ENCODE assay signal across 8 mouse cellular contexts in genomic region chr7:16919395-16920149, GRCm38 (mm10). TPM values are rescaled to one million over a fixed set of nuclear protein-coding genes. Genes with fewer than 3 reads are reported as not detected.
A peak's percentile ranks its signal among the peaks of the same experiment; 100 is the strongest.
DNase-seq lines count a peak whose midpoint lies in the region; ATAC-seq and TF ChIP-seq lines count a peak whose summit lies in the region.
"Had no signal": no experiment of that assay in that cellular context is flagged by ENCODE, and none has a peak within 500 bp of the region (broad histone marks: within the 10 kb centered on the region; RNA-seq: fewer than 3 reads in every experiment).

No protein-coding gene starts in this region.

- H3K9ac ChIP-seq in lung, embryonic 15.5 days = peak overlapping the region; percentile 19; the same call in 1 of the 2 replicates
- H3K9ac ChIP-seq in embryonic facial prominence, embryonic 15.5 days = 0 out of 2 replicates have a peak overlapping the region, but pooled peaks have one; percentile 2
- H3K9ac ChIP-seq in limb, embryonic 12.5 days (replicated peaks) = peak overlapping the region; percentile 44; the same call in 1 of the 2 replicates

- no peaks in the 10 kb centered on the region for H3K9me3 ChIP-seq in lung, embryonic 15.5 days
- H3K9me3 ChIP-seq in embryonic facial prominence, embryonic 15.5 days (replicated peaks) = no peaks in the 10 kb centered on the region
- no peaks in the 10 kb centered on the region for H3K9me3 ChIP-seq in limb, embryonic 12.5 days

- H3K27me3 ChIP-seq in lung, embryonic 15.5 days = no peaks in the 10 kb centered on the region
- H3K27me3 ChIP-seq in embryonic facial prominence, embryonic 15.5 days = no peaks in the 10 kb centered on the region
- H3K27me3 ChIP-seq in limb, embryonic 12.5 days = no peaks in the 10 kb centered on the region
- H3K27me3 ChIP-seq in thymus, adult 2 months (ENCODE audit: control insufficient read depth, insufficient read depth, low read length) = no peaks in the 10 kb centered on the region

- peaks cover 65% of the 10 kb centered on the region for H3K4me1 ChIP-seq in lung, embryonic 15.5 days
- H3K4me1 ChIP-seq in lung, adult 2 months (ENCODE audit: control insufficient read depth, insufficient read depth, low read length) = peaks cover 17% of the 10 kb centered on the region
- H3K4me1 ChIP-seq in embryonic facial prominence, embryonic 15.5 days = peaks cover 59% of the 10 kb centered on the region
- H3K4me1 ChIP-seq in limb, embryonic 12.5 days (replicated peaks) = peaks cover 41% of the 10 kb centered on the region
- peaks cover 70% of the 10 kb centered on the region for H3K4me1 ChIP-seq in olfactory bulb, adult 2 months (ENCODE audit: control insufficient read depth, insufficient read depth, low read length)
- peaks cover 18% of the 10 kb centered on the region for H3K4me1 ChIP-seq in thymus, adult 2 months (replicated peaks; ENCODE audit: control insufficient read depth, insufficient read depth, low read length)

- TF ChIP-seq CTCF in lung, adult 2 months (IDR thresholded peaks at IDR 0.05; ENCODE audit: insufficient read depth, low read length) = no peak
- no peak for TF ChIP-seq CTCF in olfactory bulb, adult 2 months (IDR thresholded peaks at IDR 0.05; ENCODE audit: insufficient read depth, low read depth, low read length)
- no peak for TF ChIP-seq CTCF in thymus, adult 2 months (IDR thresholded peaks at IDR 0.05; ENCODE audit: borderline replicate concordance, control insufficient read depth, extremely low read depth, insufficient read depth, low read length, poor library complexity)

- DNase-seq in lung, adult 2 months = no peak
- DNase-seq in left cerebral cortex, postnatal 36 days (ENCODE audit: low spot score in 2 of 2) = no peak
- no peak for DNase-seq in thymus, adult 2 months

- H3K4me3 ChIP-seq in lung, embryonic 15.5 days = no peak overlapping the region
- no peak overlapping the region for H3K4me3 ChIP-seq in lung, adult 2 months (replicated peaks; ENCODE audit: extremely low read depth, low read depth, low read length)
- no peak overlapping the region; the same call in 1 of the 2 replicates for H3K4me3 ChIP-seq in embryonic facial prominence, embryonic 15.5 days (replicated peaks)
- H3K4me3 ChIP-seq in limb, embryonic 12.5 days (replicated peaks) = no peak overlapping the region
- H3K4me3 ChIP-seq in olfactory bulb, adult 2 months (ENCODE audit: insufficient read depth, low read depth, low read length) = peak overlapping the region; percentile 8
- no peak overlapping the region for H3K4me3 ChIP-seq in thymus, adult 2 months (ENCODE audit: control insufficient read depth, insufficient read depth, low read length)

- WGBS in lung, embryonic 15.5 days = 73% methylated on average over 13 of the region's 13 CpGs
- 73% methylated on average over 13 of the region's 13 CpGs for WGBS in lung, adult 2 months
- WGBS in embryonic facial prominence, embryonic 15.5 days = 65% methylated on average over 13 of the region's 13 CpGs
- WGBS in limb, embryonic 12.5 days = 84% methylated on average over 13 of the region's 13 CpGs
- WGBS in olfactory bulb, adult 2 months = 43% methylated on average over 13 of the region's 13 CpGs
- 75% methylated on average over 13 of the region's 13 CpGs for WGBS in thymus, adult 2 months

- H3K36me3 ChIP-seq in lung, embryonic 15.5 days = peaks cover 55% of the 10 kb centered on the region
- H3K36me3 ChIP-seq in embryonic facial prominence, embryonic 15.5 days = peaks cover 44% of the 10 kb centered on the region
- peaks cover 62% of the 10 kb centered on the region for H3K36me3 ChIP-seq in limb, embryonic 12.5 days
- H3K36me3 ChIP-seq in thymus, adult 2 months (ENCODE audit: control insufficient read depth, insufficient read depth, low read length) = peaks cover 31% of the 10 kb centered on the region

- intact Hi-C loops in left cerebral cortex, postnatal 36 days (cut with DNase I) = no loop called here

- no peak overlapping the region for H3K4me2 ChIP-seq in lung, embryonic 15.5 days
- peak overlapping the region; percentile 31 for H3K4me2 ChIP-seq in embryonic facial prominence, embryonic 15.5 days (replicated peaks)
- H3K4me2 ChIP-seq in limb, embryonic 12.5 days = peak overlapping the region; percentile 24

- 0 out of 2 replicates have a peak overlapping the region, but pooled peaks have one; percentile 15 for H3K27ac ChIP-seq in lung, embryonic 15.5 days
- peak overlapping the region; percentile 55 for H3K27ac ChIP-seq in embryonic facial prominence, embryonic 15.5 days (replicated peaks)
- 0 out of 2 replicates have a peak overlapping the region, but pooled peaks have one; percentile 50 for H3K27ac ChIP-seq in limb, embryonic 12.5 days
- no peak overlapping the region for H3K27ac ChIP-seq in olfactory bulb, adult 2 months (ENCODE audit: insufficient read depth, low read depth, low read length)
- H3K27ac ChIP-seq in thymus, adult 2 months (ENCODE audit: control insufficient read depth, insufficient read depth, low read length) = no peak overlapping the region

- no peak for ATAC-seq in lung, embryonic 15.5 days (ENCODE audit: borderline replicate concordance, extremely low read depth, low FRiP score, low TSS enrichment)
- no peak for ATAC-seq in embryonic facial prominence, embryonic 15.5 days (ENCODE audit: insufficient number of reproducible peaks, low FRiP score, low TSS enrichment, low read depth)
- ATAC-seq in limb, embryonic 12.5 days (ENCODE audit: insufficient number of reproducible peaks, insufficient read depth, low FRiP score, low TSS enrichment, low read depth) = no peak
- ATAC-seq: inflammation-experienced regulatory T-cells, adult 6 months had no signal

- TF ChIP-seq POLR2A in lung, adult 2 months (IDR thresholded peaks at IDR 0.05; ENCODE audit: borderline replicate concordance, extremely low read depth, low read depth, low read length) = no peak
- no peak for TF ChIP-seq POLR2A in olfactory bulb, adult 2 months (IDR thresholded peaks at IDR 0.05; ENCODE audit: insufficient read depth, low read depth, low read length)
- TF ChIP-seq POLR2A in thymus, adult 2 months (IDR thresholded peaks at IDR 0.05; ENCODE audit: control insufficient read depth, extremely low read depth, insufficient read depth, low read length, poor library complexity) = no peak

RNA-seq across cellular contexts. Expression of gene Calm3, which starts 4.3 kb away (rescaled TPM):
- 101 and 104 TPM in 2 replicates for polyA plus RNA-seq in lung, embryonic 15.5 days (2015; fragmentation: Nextera tagmentation; extraction: Ambion mirVana)
- 279 and 310 TPM in 2 replicates for polyA plus RNA-seq in lung, adult 2 months (2012; rRNA removed)
- 117 and 138 TPM in 2 replicates for polyA plus RNA-seq in embryonic facial prominence, embryonic 15.5 days (2015; fragmentation: Nextera tagmentation; extraction: Ambion mirVana)
- 108 and 123 TPM in 2 replicates for polyA plus RNA-seq in limb, embryonic 12.5 days (2016; fragmentation: Nextera tagmentation; extraction: Ambion mirVana)
- 1,020 and 1,388 TPM in 2 replicates for polyA plus RNA-seq in olfactory bulb, adult 2 months (2012; ENCODE audit: insufficient read depth, insufficient read length, low replicate concordance, missing spikeins)
- total RNA-seq in left cerebral cortex, postnatal 36 days (2021) = 1,000 to 10,000 TPM; 1,705 to 2,029 TPM
- 398 and 475 TPM in 2 replicates for polyA plus RNA-seq in thymus, adult 2 months (2012; rRNA removed)

RNA-seq across cellular contexts. Expression of gene Ptgir, which starts 13.3 kb away (rescaled TPM):
- polyA plus RNA-seq in lung, embryonic 15.5 days (2015; fragmentation: Nextera tagmentation; extraction: Ambion mirVana) = 2.0 and 2.4 TPM in 2 replicates
- polyA plus RNA-seq in lung, adult 2 months (2012; rRNA removed) = 9.8 and 10.4 TPM in 2 replicates
- 2.5 and 3.1 TPM in 2 replicates for polyA plus RNA-seq in embryonic facial prominence, embryonic 15.5 days (2015; fragmentation: Nextera tagmentation; extraction: Ambion mirVana)
- 0.96 and 1.1 TPM in 2 replicates for polyA plus RNA-seq in limb, embryonic 12.5 days (2016; fragmentation: Nextera tagmentation; extraction: Ambion mirVana)
- not detected in 2 replicates for polyA plus RNA-seq in olfactory bulb, adult 2 months (2012; ENCODE audit: insufficient read depth, insufficient read length, low replicate concordance, missing spikeins)
- total RNA-seq in left cerebral cortex, postnatal 36 days (2021) = under 1 TPM in 1 of 2 experiments, not detected in 1; 0.10 TPM
- 11.3 and 11.4 TPM in 2 replicates for polyA plus RNA-seq in thymus, adult 2 months (2012; rRNA removed)

RNA-seq across cellular contexts. Expression of gene Pnmal2, which starts 24.9 kb away (rescaled TPM):
- 6.2 and 6.6 TPM in 2 replicates for polyA plus RNA-seq in lung, embryonic 15.5 days (2015; fragmentation: Nextera tagmentation; extraction: Ambion mirVana)
- polyA plus RNA-seq in lung, adult 2 months (2012; rRNA removed) = 2.0 and 3.2 TPM in 2 replicates
- polyA plus RNA-seq in embryonic facial prominence, embryonic 15.5 days (2015; fragmentation: Nextera tagmentation; extraction: Ambion mirVana) = 22.4 and 26.0 TPM in 2 replicates
- polyA plus RNA-seq in limb, embryonic 12.5 days (2016; fragmentation: Nextera tagmentation; extraction: Ambion mirVana) = 16.6 and 16.9 TPM in 2 replicates
- not detected in 2 replicates for polyA plus RNA-seq in olfactory bulb, adult 2 months (2012; ENCODE audit: insufficient read depth, insufficient read length, low replicate concordance, missing spikeins)
- 100 to 1,000 TPM; 249 to 288 TPM for total RNA-seq in left cerebral cortex, postnatal 36 days (2021)
- 2.2 and 3.0 TPM in 2 replicates for polyA plus RNA-seq in thymus, adult 2 months (2012; rRNA removed)
- polyA plus RNA-seq: inflammation-experienced regulatory T-cells, adult 6 months had no signal

RNA-seq across cellular contexts. Expression of gene Gng8, which starts 28.0 kb away (rescaled TPM):
- 11.2 and 12.0 TPM in 2 replicates for polyA plus RNA-seq in lung, embryonic 15.5 days (2015; fragmentation: Nextera tagmentation; extraction: Ambion mirVana)
- 12.5 and 27.7 TPM in 2 replicates for polyA plus RNA-seq in lung, adult 2 months (2012; rRNA removed)
- 27.8 and 36.3 TPM in 2 replicates for polyA plus RNA-seq in embryonic facial prominence, embryonic 15.5 days (2015; fragmentation: Nextera tagmentation; extraction: Ambion mirVana)
- 13.2 and 16.2 TPM in 2 replicates for polyA plus RNA-seq in limb, embryonic 12.5 days (2016; fragmentation: Nextera tagmentation; extraction: Ambion mirVana)
- not detected in 2 replicates for polyA plus RNA-seq in olfactory bulb, adult 2 months (2012; ENCODE audit: insufficient read depth, insufficient read length, low replicate concordance, missing spikeins)
- 1 to 10 TPM; 2.8 to 4.0 TPM for total RNA-seq in left cerebral cortex, postnatal 36 days (2021)
- 0.62 and 1.7 TPM in 2 replicates for polyA plus RNA-seq in thymus, adult 2 months (2012; rRNA removed)
- polyA plus RNA-seq: inflammation-experienced regulatory T-cells, adult 6 months had no signal

RNA-seq across cellular contexts. Expression of gene Pnmal1, which starts 39.9 kb away (rescaled TPM):
- 0.11 and 0.36 TPM in 2 replicates for polyA plus RNA-seq in lung, embryonic 15.5 days (2015; fragmentation: Nextera tagmentation; extraction: Ambion mirVana)
- polyA plus RNA-seq in lung, adult 2 months (2012; rRNA removed) = not detected in 2 replicates
- polyA plus RNA-seq in embryonic facial prominence, embryonic 15.5 days (2015; fragmentation: Nextera tagmentation; extraction: Ambion mirVana) = 1.8 and 2.9 TPM in 2 replicates
- 1.4 and 1.5 TPM in 2 replicates for polyA plus RNA-seq in limb, embryonic 12.5 days (2016; fragmentation: Nextera tagmentation; extraction: Ambion mirVana)
- not detected in 2 replicates for polyA plus RNA-seq in olfactory bulb, adult 2 months (2012; ENCODE audit: insufficient read depth, insufficient read length, low replicate concordance, missing spikeins)
- 100 to 1,000 TPM; 109 to 111 TPM for total RNA-seq in left cerebral cortex, postnatal 36 days (2021)
- not detected in 2 replicates for polyA plus RNA-seq in thymus, adult 2 months (2012; rRNA removed)
- polyA plus RNA-seq: inflammation-experienced regulatory T-cells, adult 6 months had no signal

Comparison
In these comparisons a context has a peak if more than half of its experiments do, and no peak if none do; other contexts are left out.
1. H3K27ac ChIP-seq: peak in lung, embryonic 15.5 days (single experiment), embryonic facial prominence, embryonic 15.5 days (single experiment) and limb, embryonic 12.5 days (single experiment); none in olfactory bulb, adult 2 months (single experiment) and thymus, adult 2 months (single experiment).
2. Peak in every context shown above with its lines, with median percentiles within 50 percentile points of each other: H3K9ac ChIP-seq.